Mouse (Mus musculus) limb, embryonic 11.5 days (tissue): ENCODE data around the gene Fosl1. TPM values are rescaled to one million over a fixed set of nuclear protein-coding genes. Genes with fewer than 3 reads are reported as not detected.
"Not testable (repeated sequence)": the region's sequence is repeated elsewhere in the genome, so short reads cannot be mapped to it uniquely, and the experiment has no call there.

Experiments used
- ATAC-seq: fragments of 200-750 bp; cut with Nextera tagmentation; 2 replicates; pipeline ENCODE4 v1.8.0; 2017; ENCODE audit warnings: low read depth; ENCODE audit not compliant: insufficient number of reproducible peaks, low FRiP score, low TSS enrichment
- DNase-seq: peaks from one replicate; pipeline ENCODE4 v3.0.0-alpha.2; 2015; ENCODE audit warnings: low spot score
- H3K27ac ChIP-seq: fragments of 300-500 bp; sonication (generic); replicated peaks from 2 replicates; pipeline ENCODE4 v1.5.1; 2014; ENCODE audit warnings: low read depth, mild to moderate bottlenecking, low read length
- H3K27me3 ChIP-seq: fragments of 300-500 bp; sonication (generic); 2 replicates; pipeline ENCODE4 v1.6.1; 2014; ENCODE audit warnings: mild to moderate bottlenecking, low read length, mixed read lengths; ENCODE audit not compliant: control insufficient read depth, insufficient read depth
- H3K36me3 ChIP-seq: fragments of 300-500 bp; sonication (generic); 2 replicates; pipeline ENCODE4 v1.6.1; 2014; ENCODE audit warnings: mild to moderate bottlenecking, low read length, moderate library complexity, mixed read lengths; ENCODE audit not compliant: control insufficient read depth, insufficient read depth
- H3K4me1 ChIP-seq: fragments of 300-500 bp; sonication (generic); 2 replicates; pipeline ENCODE4 v1.6.1; 2014; ENCODE audit warnings: low read length, mixed read lengths; ENCODE audit not compliant: control insufficient read depth, insufficient read depth
- H3K4me2 ChIP-seq: fragments of 300-500 bp; sonication (generic); 2 replicates; pipeline ENCODE4 v1.6.1; 2014; ENCODE audit warnings: low read depth, mild to moderate bottlenecking, moderate library complexity; ENCODE audit not compliant: severe bottlenecking
- H3K4me3 ChIP-seq: fragments of 300-500 bp; sonication (generic); 2 replicates; pipeline ENCODE4 v1.5.1; 2014; ENCODE audit warnings: low read depth, low read length
- H3K9ac ChIP-seq: fragments of 300-500 bp; sonication (generic); 2 replicates; pipeline ENCODE4 v1.6.1; 2014; ENCODE audit warnings: mild to moderate bottlenecking, low read length
- H3K9me3 ChIP-seq: fragments of 300-500 bp; sonication (generic); 2 replicates; pipeline ENCODE4 v1.6.1; 2016; ENCODE audit warnings: low read length; ENCODE audit not compliant: control insufficient read depth
- WGBS: fragments of 180-500 bp; shearing (Covaris S2); extraction: QIAGEN DNeasy Blood & Tissue Kit; methylation state at CpG from one replicate; pipeline ENCODE4 v1.1.7; 2014; 5-methylcytosine and 5-hydroxymethylcytosine counted together
- polyA plus RNA-seq: library from polyadenylated mRNA; unstranded; fragments of >200 nt; fragmentation: Nextera tagmentation; extraction: Ambion mirVana; gene quantifications from 2 replicates; pipeline ENCODE4 v1.2.1, GENCODE M21; 2014

Gene Fosl1
- polyA plus RNA-seq, 1 experiment from 2014 or later, result not detected

GRCm38 (mm10) chr19:5490898-5491708 lies 43.8 kb downstream of the Fosl1 start:
- Histone ChIP-seq H3K9me3 (no peaks in the 10 kb centered on the region), H3K4me2 (peak overlapping the region; percentile 59), H3K27me3 (no peaks in the 10 kb centered on the region), H3K36me3 (peaks cover 23% of the 10 kb centered on the region), H3K4me3 (peak overlapping the region; percentile 100), H3K27ac (peak overlapping the region; percentile 97), H3K4me1 (peaks cover 9% of the 10 kb centered on the region; the same call in 1 of the 2 replicates), H3K9ac (peak overlapping the region; percentile 94)
- ATAC-seq (peak; percentile 15; the same call in 1 of the 2 replicates), DNase-seq (peak; percentile 80)
- WGBS, result 0% methylated on average over 59 of the region's 59 CpGs

DNA sequence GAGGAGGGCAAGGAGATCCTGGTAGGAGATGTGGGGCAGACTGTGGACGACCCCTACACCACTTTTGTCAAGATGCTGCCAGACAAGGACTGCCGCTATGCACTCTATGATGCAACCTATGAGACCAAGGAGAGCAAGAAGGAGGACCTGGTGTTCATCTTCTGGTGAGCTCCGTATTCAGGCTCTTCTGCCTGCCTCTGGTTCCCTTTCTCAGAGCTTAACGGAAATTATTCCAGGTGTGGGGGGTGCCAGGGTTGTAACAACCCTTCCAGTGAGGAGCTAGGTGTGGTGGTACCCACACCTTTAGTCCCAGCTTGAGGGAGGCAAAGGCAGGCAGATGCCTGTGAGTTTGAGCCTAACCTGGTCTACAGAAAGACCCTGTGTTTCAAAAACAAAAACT lies 45.3 kb downstream of the Fosl1 start:
- Histone ChIP-seq H3K9ac (no peak overlapping the region), H3K4me2 (no peak overlapping the region), H3K27me3 (no peaks in the 10 kb centered on the region), H3K4me1 (0 out of 2 replicates have a peak, but pooled peaks cover 5% of the 10 kb centered on the region), H3K9me3 (no peaks in the 10 kb centered on the region), H3K4me3 (no peak overlapping the region), H3K27ac (no peak overlapping the region), H3K36me3 (peaks cover 27% of the 10 kb centered on the region)
- WGBS, result 88% methylated on average over 4 of the region's 4 CpGs
- DNase-seq (no peak), ATAC-seq (no peak)

DNA sequence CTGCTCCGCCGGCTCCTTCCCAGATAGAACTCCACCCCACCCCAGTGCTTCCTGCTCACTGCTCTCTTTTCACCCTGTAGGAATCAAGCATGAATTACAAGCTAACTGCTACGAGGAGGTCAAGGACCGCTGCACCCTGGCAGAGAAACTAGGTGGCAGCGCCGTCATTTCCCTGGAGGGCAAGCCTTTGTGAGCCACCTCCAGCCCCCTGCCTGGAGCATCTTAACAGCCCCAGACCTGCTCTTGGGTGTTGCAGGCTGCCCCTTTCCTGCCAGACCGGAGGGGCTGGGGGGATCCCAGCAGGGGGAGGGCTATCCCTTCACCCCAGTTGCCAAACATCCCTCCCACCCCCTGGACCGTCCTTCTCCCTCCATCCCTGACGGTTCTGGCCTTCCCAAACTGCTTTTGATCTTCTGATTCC lies 46.0 kb downstream of the Fosl1 start:
- H3K27ac ChIP-seq, H3K9me3 ChIP-seq, H3K4me1 ChIP-seq, H3K4me2 ChIP-seq, H3K9ac ChIP-seq, DNase-seq, ATAC-seq, H3K27me3 ChIP-seq, H3K4me3 ChIP-seq: not testable (repeated sequence)
- WGBS, result 72% methylated on average over 9 of the region's 9 CpGs
- peaks cover 27% of the 10 kb centered on the region for H3K36me3 ChIP-seq

DNA sequence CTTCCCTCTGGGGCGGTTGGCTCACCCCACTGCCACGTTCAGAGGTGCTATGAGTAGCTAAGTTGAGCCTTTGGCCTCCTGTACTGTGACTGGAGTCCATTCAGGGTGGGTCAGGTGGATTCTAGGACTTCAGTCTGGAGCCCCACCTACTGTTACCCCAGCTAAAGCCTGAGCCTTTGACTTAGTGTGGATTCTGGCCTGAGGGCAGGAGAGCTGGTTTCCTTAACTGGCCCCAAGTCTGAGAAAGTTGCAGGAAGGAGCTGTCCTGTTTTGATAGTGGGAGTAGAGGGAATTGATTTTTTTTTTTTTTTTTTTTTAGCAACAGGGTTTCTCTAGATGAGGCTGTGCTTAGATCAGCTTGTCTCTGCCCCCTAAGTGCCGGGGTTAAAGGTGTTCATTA lies 47.0 kb downstream of the Fosl1 start:
- WGBS, result 92% methylated on average over 3 of the region's 3 CpGs
- ATAC-seq (no peak), DNase-seq (no peak)
- Histone ChIP-seq H3K4me3 (no peak overlapping the region), H3K4me1 (0 out of 2 replicates have a peak, but pooled peaks cover 5% of the 10 kb centered on the region), H3K4me2 (no peak overlapping the region), H3K27ac (no peak overlapping the region), H3K9me3 (no peaks in the 10 kb centered on the region), H3K9ac (no peak overlapping the region), H3K27me3 (no peaks in the 10 kb centered on the region), H3K36me3 (peaks cover 27% of the 10 kb centered on the region)

GRCm38 (mm10) chr19:5495353-5496051 lies 48.2 kb downstream of the Fosl1 start:
- no peaks in the 10 kb centered on the region for H3K27me3 ChIP-seq
- H3K4me1 ChIP-seq, result 0 out of 2 replicates have a peak, but pooled peaks cover 5% of the 10 kb centered on the region
- H3K36me3 ChIP-seq, result peaks cover 27% of the 10 kb centered on the region
- H3K27ac ChIP-seq, result no peak overlapping the region
- no peaks in the 10 kb centered on the region for H3K9me3 ChIP-seq
- no peak overlapping the region for H3K4me2 ChIP-seq
- H3K4me3 ChIP-seq, result no peak overlapping the region
- 81% methylated on average over 12 of the region's 12 CpGs for WGBS
- ATAC-seq, result no peak
- no peak overlapping the region for H3K9ac ChIP-seq
- DNase-seq, result no peak

DNA sequence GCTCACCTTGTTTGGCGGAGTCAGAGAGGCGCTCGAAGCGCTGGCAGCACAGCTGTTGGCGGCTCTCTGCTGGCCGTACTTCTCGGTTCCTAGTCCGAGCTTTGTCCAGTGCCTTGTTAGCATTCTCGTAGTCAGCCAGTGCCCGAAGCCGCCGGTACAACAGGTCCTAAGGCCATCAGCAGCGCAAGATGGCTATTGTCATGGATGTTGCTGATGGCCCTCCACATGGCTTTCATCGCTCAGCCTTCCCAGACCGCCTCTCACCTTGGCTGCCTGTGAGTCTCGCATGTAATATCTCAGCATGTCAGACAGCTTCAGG lies 48.7 kb downstream of the Fosl1 start:
- WGBS, result 86% methylated on average over 16 of the region's 16 CpGs

DNA sequence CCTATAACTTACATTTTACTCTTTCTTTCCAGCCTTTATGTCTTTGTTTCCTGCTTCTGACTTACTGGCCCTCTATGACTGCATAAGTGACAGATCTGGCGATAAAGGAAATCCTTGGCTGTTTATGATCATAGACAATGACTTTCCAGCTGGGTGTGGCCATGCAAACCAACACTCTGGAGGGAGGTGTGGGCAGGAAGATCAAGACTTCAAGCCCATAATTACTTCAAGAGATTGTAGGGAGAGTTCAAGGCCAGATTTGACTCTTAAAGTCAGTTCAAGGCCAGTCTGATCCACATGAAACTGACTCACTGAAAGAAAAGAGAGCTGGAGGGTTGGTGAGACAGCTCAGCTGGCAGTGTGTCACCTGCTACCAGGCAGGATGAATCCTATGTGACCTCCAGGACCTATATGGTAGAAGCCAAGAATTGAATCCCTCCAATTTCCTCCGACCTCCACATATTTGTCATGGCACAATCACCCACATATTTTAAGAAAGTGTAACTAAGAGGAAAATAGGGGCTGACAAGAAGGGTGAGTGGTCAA lies 53.1 kb downstream of the Fosl1 start:
- H3K9me3 ChIP-seq, result no peaks in the 10 kb centered on the region
- no peak overlapping the region for H3K27ac ChIP-seq
- no peak overlapping the region for H3K4me3 ChIP-seq
- H3K27me3 ChIP-seq, result no peaks in the 10 kb centered on the region
- 92% methylated on average over 2 of the region's 2 CpGs for WGBS
- DNase-seq, result no peak
- H3K36me3 ChIP-seq, result peaks cover 9% of the 10 kb centered on the region
- H3K4me1 ChIP-seq, result no peaks in the 10 kb centered on the region
- no peak overlapping the region for H3K9ac ChIP-seq
- no peak overlapping the region for H3K4me2 ChIP-seq
- no peak for ATAC-seq

More for the DNA sequence above, 48.7 kb downstream of the Fosl1 start:
- Histone ChIP-seq H3K27ac (no peak overlapping the region), H3K27me3 (no peaks in the 10 kb centered on the region), H3K9me3 (no peaks in the 10 kb centered on the region), H3K9ac (no peak overlapping the region), H3K4me1 (0 out of 2 replicates have a peak, but pooled peaks cover 5% of the 10 kb centered on the region), H3K4me3 (no peak overlapping the region), H3K36me3 (peaks cover 27% of the 10 kb centered on the region), H3K4me2 (no peak overlapping the region)
- no peak for DNase-seq
- ATAC-seq, result no peak

- Histone ChIP-seq H3K9me3 (no peaks in the 10 kb centered on the region), H3K36me3 (no peaks in the 10 kb centered on the region), H3K27me3 (no peaks in the 10 kb centered on the region), H3K9ac (no peak within 1 kb of the TSS), H3K4me1 (no peaks in the 10 kb centered on the region), H3K4me2 (no peak within 1 kb of the TSS), H3K4me3 (no peak within 1 kb of the TSS), H3K27ac (no peak within 1 kb of the TSS)
- WGBS, result 39% methylated on average over 17 of the region's 17 CpGs
- no peak for ATAC-seq
- no peak for DNase-seq
These were observed 56.3 kb downstream of the Fosl1 start, which contains the start of gene 1700020D05Rik for GRCm38 (mm10) chr19:5503687-5504086. Gene 1700020D05Rik, minus strand, starts transcription at chr19:5503787.
